Mouse (Mus musculus) brain, embryonic 14.5 days (tissue): ENCODE data around the gene Flrt1.

Experiments used
- CTCF ChIP-seq: fragments of 200-500 bp; IDR thresholded peaks from 2 replicates; pipeline ENCODE4 v1.5.1; 2012; ENCODE audit warnings: inconsistent platforms, mild to moderate bottlenecking, moderate library complexity, borderline replicate concordance; ENCODE audit not compliant: insufficient read depth, insufficient read length; ENCODE audit errors: extremely low read depth
- POLR2A ChIP-seq: fragments of 200-500 bp; IDR thresholded peaks from 2 replicates; pipeline ENCODE4 v1.6.1; 2012; ENCODE audit warnings: mild to moderate bottlenecking, inconsistent platforms, borderline replicate concordance; ENCODE audit not compliant: poor library complexity, insufficient read depth, insufficient read length, severe bottlenecking; ENCODE audit errors: extremely low read depth

DNA sequence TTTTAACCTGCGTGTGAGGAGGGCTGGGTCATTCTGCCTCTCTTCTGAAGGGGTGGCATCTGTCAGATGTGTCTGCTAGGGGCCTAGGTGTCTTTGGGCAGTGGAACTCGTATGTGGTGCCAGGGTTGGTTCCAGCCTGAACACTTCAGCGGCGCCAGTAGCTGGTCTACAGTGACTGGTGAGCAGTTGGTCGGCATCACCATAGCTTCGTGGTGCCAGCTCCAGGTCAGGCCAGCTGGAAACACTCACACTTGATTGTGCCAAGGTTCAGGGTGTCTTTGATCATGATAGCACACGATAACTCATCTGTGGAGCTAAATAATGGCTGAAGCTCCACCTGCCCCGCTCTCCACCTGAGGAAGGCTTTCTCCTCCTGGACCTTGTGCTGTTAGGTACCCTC, 42.6 kb downstream of the Flrt1 start:
- TF ChIP-seq CTCF (no peak), POLR2A (no peak)
